Mouse (Mus musculus): Measurements from ENCODE around the gene Oxt.

GRCm38 (mm10) chr2:130540266-130540665 is 35.7 kb upstream of the Oxt start:
- TF ChIP-seq POLR2A (IDR thresholded peaks at IDR 0.05; ENCODE audit: low read depth, low read length) (no peak), CTCF (IDR thresholded peaks at IDR 0.05; ENCODE audit: extremely low read depth, insufficient read depth, insufficient read length, insufficient replicate concordance) (no peak)
